Mouse (Mus musculus) intestine, postnatal 0 days (tissue): ENCODE data around the gene Ndc1. TPM values are rescaled to one million over a fixed set of nuclear protein-coding genes. Genes with fewer than 3 reads are reported as not detected.

ENCODE experiments used
- ATAC-seq: fragments of 200-750 bp; cut with Nextera tagmentation; 2 replicates; pipeline ENCODE4 v1.8.0; 2017; ENCODE audit warnings: mild to moderate bottlenecking, moderate TSS enrichment, moderate library complexity
- H3K27ac ChIP-seq: fragments of 300-500 bp; sonication (generic); 2 replicates; pipeline ENCODE4 v1.5.1; 2014; ENCODE audit warnings: mild to moderate bottlenecking, low read depth, low read length, moderate library complexity
- H3K27me3 ChIP-seq: fragments of 300-500 bp; sonication (generic); replicated peaks from 2 replicates; pipeline ENCODE4 v1.6.1; 2014; ENCODE audit warnings: low read length, mixed read lengths; ENCODE audit not compliant: control insufficient read depth, insufficient read depth
- H3K36me3 ChIP-seq: fragments of 300-500 bp; sonication (generic); 2 replicates; pipeline ENCODE4 v1.6.1; 2014; ENCODE audit warnings: mild to moderate bottlenecking, moderate library complexity; ENCODE audit not compliant: control insufficient read depth, insufficient read depth
- H3K4me1 ChIP-seq: fragments of 300-500 bp; sonication (generic); replicated peaks from 2 replicates; pipeline ENCODE4 v1.6.1; 2014; ENCODE audit warnings: antibody characterized with exemption, low read length, mixed read lengths; ENCODE audit not compliant: control insufficient read depth, insufficient read depth
- H3K4me2 ChIP-seq: fragments of 300-500 bp; sonication (generic); replicated peaks from 2 replicates; pipeline ENCODE4 v1.6.1; 2014; ENCODE audit warnings: low read depth, mild to moderate bottlenecking, moderate library complexity
- H3K4me3 ChIP-seq: fragments of 300-500 bp; sonication (generic); 2 replicates; pipeline ENCODE4 v1.5.1; 2014; ENCODE audit warnings: low read depth, low read length
- H3K9ac ChIP-seq: fragments of 300-500 bp; sonication (generic); 2 replicates; pipeline ENCODE4 v1.6.1; 2014; ENCODE audit warnings: mild to moderate bottlenecking, low read depth, low read length
- H3K9me3 ChIP-seq: fragments of 300-500 bp; sonication (generic); 2 replicates; pipeline ENCODE4 v1.6.1; 2016; ENCODE audit warnings: mixed run types; ENCODE audit not compliant: control insufficient read depth
- CTCF ChIP-seq: sonication (generic); IDR thresholded peaks from 2 replicates; pipeline ENCODE4 v1.5.1; 2016; ENCODE audit warnings: low read depth, mild to moderate bottlenecking, control low read depth, antibody characterized with exemption, moderate library complexity
- WGBS: fragments of 180-500 bp; shearing (Covaris S2); extraction: QIAGEN DNeasy Blood & Tissue Kit; methylation state at CpG from one replicate; pipeline ENCODE4 v1.1.7; 2014; 5-methylcytosine and 5-hydroxymethylcytosine counted together
- polyA plus RNA-seq: library from polyadenylated mRNA; unstranded; fragments of >200 nt; fragmentation: Nextera tagmentation; extraction: Ambion mirVana; gene quantifications from 2 replicates; pipeline ENCODE4 v1.2.1, GENCODE M21; 2015

Ndc1 gene
- polyA plus RNA-seq, 1 experiment from 2014 or later: 7.4 TPM

DNA sequence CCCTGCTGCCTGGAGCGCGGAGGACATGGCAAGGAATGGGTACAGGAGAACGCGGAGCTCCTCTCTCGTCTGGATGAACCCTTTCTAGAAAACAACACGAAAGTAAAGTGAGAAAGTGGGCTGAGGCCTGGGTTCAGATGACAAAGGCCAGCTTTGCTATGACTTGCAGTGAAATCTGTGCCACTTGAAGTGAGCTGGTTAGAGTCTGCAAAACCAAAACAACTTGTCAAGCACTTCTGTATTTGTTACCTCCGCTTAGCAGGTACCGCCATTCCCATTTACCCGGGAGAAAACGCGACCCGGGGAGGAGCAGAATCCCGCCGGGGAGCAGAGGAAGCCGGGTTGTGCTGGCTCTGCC lies 66.4 kb downstream of the Ndc1 start:
- H3K9ac ChIP-seq: peak overlapping the region; percentile 42; the same call in 1 of the 2 replicates
- H3K9me3 ChIP-seq: no peaks in the 10 kb centered on the region
- H3K4me3 ChIP-seq: peak overlapping the region; percentile 63
- no peaks in the 10 kb centered on the region for H3K4me1 ChIP-seq
- H3K4me2 ChIP-seq: peak overlapping the region; percentile 98
- no peak for TF ChIP-seq CTCF
- H3K36me3 ChIP-seq: no peaks in the 10 kb centered on the region
- H3K27me3 ChIP-seq: peaks cover 60% of the 10 kb centered on the region
- no peak overlapping the region for H3K27ac ChIP-seq
- 6% methylated on average over 15 of the region's 15 CpGs for WGBS
- no peak for ATAC-seq

DNA sequence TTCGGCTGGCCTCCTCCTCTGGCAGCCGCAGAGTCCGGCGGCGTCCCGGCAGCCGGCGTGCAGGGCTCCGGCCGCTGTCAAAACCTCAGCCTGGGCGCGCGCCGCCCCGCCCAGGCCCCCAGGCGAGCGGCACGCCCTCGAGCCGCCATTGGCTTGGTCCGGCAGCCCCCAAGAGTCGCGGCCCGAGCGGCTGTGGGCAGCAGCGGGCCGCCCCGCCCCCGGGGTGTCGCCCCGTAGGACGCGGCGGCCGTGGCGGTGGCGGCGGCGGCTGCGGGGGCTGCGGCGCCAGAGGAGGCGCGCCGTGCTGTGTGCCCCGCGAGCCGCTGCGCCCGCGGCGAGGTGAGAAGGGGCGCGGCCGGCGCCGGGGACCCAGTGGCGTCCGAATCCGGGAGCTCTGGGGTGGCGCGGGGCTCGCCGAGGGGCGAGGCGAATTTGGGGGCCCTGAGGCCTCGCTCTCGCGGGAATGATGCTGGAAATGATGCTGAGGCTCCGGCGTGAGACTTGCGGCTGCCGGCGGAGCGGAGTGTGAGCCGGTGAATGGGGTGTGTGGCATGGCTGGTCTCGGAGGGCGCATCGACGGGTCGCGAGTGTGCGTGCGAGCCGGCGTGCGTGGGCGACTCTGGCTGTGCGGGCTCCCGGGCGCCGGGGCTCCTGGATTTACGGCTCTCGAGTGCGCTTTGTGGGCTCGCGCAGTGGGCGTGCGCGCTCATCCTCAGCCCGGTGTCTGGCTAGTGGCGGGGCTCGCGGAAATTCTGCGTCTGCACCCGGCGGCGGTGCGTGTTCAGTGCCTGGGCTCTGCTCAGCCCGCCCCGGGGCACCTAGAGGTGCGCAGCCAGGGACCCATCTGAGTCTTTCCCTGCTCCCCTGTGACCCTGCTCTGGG lies 67.0 kb downstream of the Ndc1 start, which contains the start of gene Glis1:
TSS of gene Glis1 (plus strand) at position 236 of the 882 bp plus-strand sequence.
- Histone ChIP-seq H3K36me3 (no peaks in the 10 kb centered on the region), H3K4me2 (peak within 1 kb of the TSS; percentile 98), H3K4me3 (peak within 1 kb of the TSS; percentile 63), H3K27me3 (peaks cover 66% of the 10 kb centered on the region), H3K27ac (no peak within 1 kb of the TSS), H3K9ac (peak within 1 kb of the TSS; percentile 42), H3K4me1 (no peaks in the 10 kb centered on the region), H3K9me3 (no peaks in the 10 kb centered on the region)
- no peak for TF ChIP-seq CTCF
- peak; percentile 41; the same call in 1 of the 2 replicates for ATAC-seq
- under 1% methylated on average over 94 of the region's 112 CpGs for WGBS

DNA sequence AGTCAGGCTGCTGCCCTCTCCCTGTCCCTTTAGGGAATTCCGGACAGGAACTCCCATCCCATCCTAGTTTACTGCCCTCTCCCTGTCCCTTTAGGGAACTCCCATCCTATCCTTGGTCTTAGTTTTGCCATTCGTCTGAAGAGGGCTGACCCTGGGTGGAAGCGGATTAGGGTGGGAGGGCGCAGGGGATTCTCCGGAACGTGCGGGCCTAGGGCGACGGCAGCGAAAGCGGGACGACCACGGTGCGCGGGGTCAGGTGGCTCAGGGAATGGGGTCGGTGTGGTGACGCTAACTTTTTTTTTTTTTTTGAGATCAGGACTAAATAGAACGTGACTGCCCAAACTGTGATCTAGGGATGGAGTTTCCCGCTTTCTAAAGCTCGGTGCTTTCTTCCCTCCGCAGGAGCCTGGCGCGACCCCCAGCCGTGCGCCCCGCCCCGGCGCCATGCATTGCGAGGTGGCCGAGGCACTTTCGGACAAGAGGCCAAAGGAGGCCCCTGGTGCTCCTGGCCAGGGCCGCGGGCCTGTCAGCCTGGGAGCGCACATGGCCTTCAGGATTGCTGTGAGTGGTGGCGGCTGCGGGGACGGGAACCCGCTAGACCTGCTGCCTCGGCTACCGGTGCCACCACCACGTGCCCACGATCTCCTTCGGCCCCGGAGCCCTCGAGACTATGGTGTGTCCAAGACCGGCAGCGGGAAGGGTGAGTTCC lies 67.8 kb downstream of the Ndc1 start:
- no peak overlapping the region for H3K27ac ChIP-seq
- ATAC-seq: no peak
- H3K4me3 ChIP-seq: peak overlapping the region; percentile 63
- peaks cover 68% of the 10 kb centered on the region for H3K27me3 ChIP-seq
- H3K36me3 ChIP-seq: no peaks in the 10 kb centered on the region
- H3K9me3 ChIP-seq: no peaks in the 10 kb centered on the region
- peak; percentile 21 for TF ChIP-seq CTCF
- H3K4me1 ChIP-seq: no peaks in the 10 kb centered on the region
- H3K9ac ChIP-seq: no peak overlapping the region
- WGBS: 4% methylated on average over 47 of the region's 47 CpGs
- H3K4me2 ChIP-seq: peak overlapping the region; percentile 98

GRCm38 (mm10) chr4:107436476-107436875 lies 68.9 kb downstream of the Ndc1 start:
- Histone ChIP-seq H3K27ac (no peak overlapping the region), H3K9ac (no peak overlapping the region), H3K36me3 (no peaks in the 10 kb centered on the region), H3K4me3 (no peak overlapping the region; the same call in 1 of the 2 replicates), H3K9me3 (no peaks in the 10 kb centered on the region), H3K27me3 (peaks cover 74% of the 10 kb centered on the region), H3K4me2 (no peak overlapping the region), H3K4me1 (no peaks in the 10 kb centered on the region)
- ATAC-seq: no peak
- WGBS: 58% methylated on average over 7 of the region's 7 CpGs
- no peak for TF ChIP-seq CTCF

DNA sequence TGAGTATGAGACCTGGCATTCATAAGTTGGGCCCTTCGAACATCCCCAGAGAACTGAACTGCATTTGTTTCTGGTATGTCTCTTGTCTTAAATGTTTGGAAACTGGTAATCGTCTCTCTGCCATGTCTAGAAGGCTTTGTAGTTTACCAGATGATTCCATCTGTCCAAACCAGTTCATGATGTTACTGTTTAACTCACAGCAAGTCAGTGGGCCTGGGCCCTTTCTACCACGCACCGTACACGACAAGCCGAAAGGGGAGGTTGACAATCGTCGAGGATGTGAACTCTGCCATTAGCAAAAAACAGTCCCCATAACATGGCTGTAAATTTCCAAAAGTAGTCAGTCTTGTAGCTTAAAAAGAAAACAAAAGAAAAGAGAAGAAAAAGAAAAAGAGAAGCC lies 71.2 kb downstream of the Ndc1 start:
- 84% methylated on average over 8 of the region's 8 CpGs for WGBS
- Histone ChIP-seq H3K36me3 (no peaks in the 10 kb centered on the region), H3K27ac (no peak overlapping the region), H3K9ac (no peak overlapping the region), H3K4me1 (no peaks in the 10 kb centered on the region), H3K4me3 (no peak overlapping the region), H3K27me3 (peaks cover 75% of the 10 kb centered on the region), H3K4me2 (no peak overlapping the region), H3K9me3 (no peaks in the 10 kb centered on the region)
- no peak for TF ChIP-seq CTCF
- no peak for ATAC-seq

DNA sequence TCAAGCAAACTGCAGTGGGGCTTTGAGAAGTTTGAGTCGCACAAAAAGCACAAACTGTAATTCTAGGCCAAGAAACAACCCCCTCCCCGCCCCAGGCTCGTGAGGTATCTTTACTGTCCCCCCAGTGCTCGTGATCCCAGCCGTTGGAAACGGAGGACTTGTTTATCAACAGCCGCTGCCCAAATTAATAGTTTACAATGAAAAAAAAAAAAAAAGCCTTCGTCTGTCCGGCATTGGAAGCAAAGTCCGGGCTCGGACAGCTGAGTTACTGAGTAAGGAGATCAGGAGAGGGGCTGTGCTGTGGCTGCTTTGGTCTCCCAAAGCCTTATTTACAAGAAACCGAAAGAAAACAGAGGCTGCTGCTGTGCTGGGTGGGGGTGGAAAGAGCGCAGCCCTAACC lies 72.7 kb downstream of the Ndc1 start:
- H3K27ac ChIP-seq: no peak overlapping the region
- no peak for ATAC-seq
- no peak for TF ChIP-seq CTCF
- WGBS: 15% methylated on average over 13 of the region's 13 CpGs
- no peaks in the 10 kb centered on the region for H3K4me1 ChIP-seq
- H3K36me3 ChIP-seq: no peaks in the 10 kb centered on the region
- H3K4me3 ChIP-seq: peak overlapping the region; percentile 23
- H3K27me3 ChIP-seq: peaks cover 71% of the 10 kb centered on the region
- no peaks in the 10 kb centered on the region for H3K9me3 ChIP-seq
- no peak overlapping the region for H3K9ac ChIP-seq
- H3K4me2 ChIP-seq: peak overlapping the region; percentile 45
